Mouse (Mus musculus): ENCODE measurements at regions not wholly inside any gene's neighbourhood (a gene's known extent, or its start where the extent isn't known, plus 50 kb on each side); places are given as distances from the start of the nearest gene placed in this dataset.

DNA sequence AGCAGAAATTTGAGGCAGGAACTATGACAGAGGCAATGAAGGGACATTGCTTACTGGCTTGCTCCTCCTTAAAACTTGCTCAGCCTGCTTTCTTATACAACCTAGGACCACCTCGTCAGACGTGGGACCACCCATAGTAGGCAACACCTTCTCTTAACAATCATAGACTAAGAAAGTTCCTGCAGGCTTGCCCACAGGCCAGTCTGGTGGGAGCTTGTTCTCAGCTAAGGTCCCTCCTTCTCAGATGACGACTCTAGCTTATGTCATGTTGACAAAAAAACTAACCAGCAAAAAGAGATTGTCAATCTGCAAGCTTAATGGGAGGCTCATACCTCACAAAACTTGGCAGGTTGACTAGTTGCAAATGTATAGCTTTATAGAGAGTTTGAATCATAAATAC, 56.5 kb upstream of the Lsm6 start:
- H3K27ac ChIP-seq, result no peak overlapping the region
- WGBS (ENCODE audit: insufficient replicate concordance), result 51% methylated on average over 3 of the region's 3 CpGs
- DNase-seq (ENCODE audit: low read depth in 3 of 3, low spot score in 3 of 3), result no peak

DNA sequence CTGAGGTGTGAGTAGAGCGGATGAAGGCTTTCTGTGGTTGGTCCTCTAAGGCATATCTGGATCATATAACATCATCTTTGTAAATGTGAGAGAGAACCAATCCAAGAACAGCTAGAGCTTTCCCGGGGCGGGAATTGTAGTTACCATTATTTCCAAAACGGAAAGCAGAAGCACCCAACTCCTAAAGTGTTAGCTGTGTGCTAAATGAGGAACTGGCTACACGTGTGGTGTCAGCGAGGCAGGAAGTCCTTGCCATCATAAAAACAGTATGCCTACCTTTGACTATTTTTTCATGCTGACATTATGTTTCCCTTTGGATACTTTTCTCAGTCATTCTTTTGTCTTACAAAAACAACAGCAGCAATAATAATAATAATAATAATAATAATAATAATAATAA, 68.8 kb upstream of the Lsm6 start:
- no peaks in the 10 kb centered on the region for H3K27me3 ChIP-seq (ENCODE audit: control insufficient read depth, insufficient read depth, low read length)
- no peak overlapping the region for H3K4me2 ChIP-seq (ENCODE audit: low read depth)
- DNase-seq (ENCODE audit: low read depth in 3 of 3, low spot score in 3 of 3), result peak in 1 of 3 experiments; percentile 0
- H3K9ac ChIP-seq (replicated peaks), result no peak overlapping the region
- TF ChIP-seq CTCF (IDR thresholded peaks at IDR 0.05; ENCODE audit: low read depth) (no peak), EP300 (IDR thresholded peaks at IDR 0.05; ENCODE audit: low read depth) (no peak)
- H3K9me3 ChIP-seq (ENCODE audit: control insufficient read depth, low read length), result no peaks in the 10 kb centered on the region
- 29% methylated on average over 6 of the region's 6 CpGs for WGBS (ENCODE audit: insufficient replicate concordance)
- no peak overlapping the region for H3K4me3 ChIP-seq (ENCODE audit: insufficient read depth in 1 of 2, low read depth in 2 of 2, low read length in 2 of 2)
- H3K36me3 ChIP-seq (replicated peaks; ENCODE audit: control insufficient read depth, insufficient read depth, low read depth), result no peaks in the 10 kb centered on the region
- no peak overlapping the region for H3K27ac ChIP-seq
- no peak for ATAC-seq (ENCODE audit: insufficient read depth)
- no peaks in the 10 kb centered on the region for H3K4me1 ChIP-seq (replicated peaks; ENCODE audit: control insufficient read depth in 2 of 2, insufficient read depth in 2 of 2, low read length in 1 of 2)

More for the DNA sequence above, 56.5 kb upstream of the Lsm6 start:
- no peak for ATAC-seq (ENCODE audit: insufficient read depth)
- H3K4me1 ChIP-seq (replicated peaks; ENCODE audit: control insufficient read depth in 2 of 2, insufficient read depth in 2 of 2, low read length in 1 of 2), result no peaks in the 10 kb centered on the region
- H3K9me3 ChIP-seq (ENCODE audit: control insufficient read depth, low read length), result no peaks in the 10 kb centered on the region
- H3K27me3 ChIP-seq (ENCODE audit: control insufficient read depth, insufficient read depth, low read length), result no peaks in the 10 kb centered on the region
- no peak overlapping the region for H3K4me3 ChIP-seq (ENCODE audit: insufficient read depth in 1 of 2, low read depth in 2 of 2, low read length in 2 of 2)
- no peak overlapping the region for H3K9ac ChIP-seq (replicated peaks)
- no peak for TF ChIP-seq CTCF (IDR thresholded peaks at IDR 0.05; ENCODE audit: low read depth)
- no peak for TF ChIP-seq EP300 (IDR thresholded peaks at IDR 0.05; ENCODE audit: low read depth)
- H3K4me2 ChIP-seq (ENCODE audit: low read depth), result no peak overlapping the region
- no peaks in the 10 kb centered on the region for H3K36me3 ChIP-seq (replicated peaks; ENCODE audit: control insufficient read depth, insufficient read depth, low read depth)

DNA sequence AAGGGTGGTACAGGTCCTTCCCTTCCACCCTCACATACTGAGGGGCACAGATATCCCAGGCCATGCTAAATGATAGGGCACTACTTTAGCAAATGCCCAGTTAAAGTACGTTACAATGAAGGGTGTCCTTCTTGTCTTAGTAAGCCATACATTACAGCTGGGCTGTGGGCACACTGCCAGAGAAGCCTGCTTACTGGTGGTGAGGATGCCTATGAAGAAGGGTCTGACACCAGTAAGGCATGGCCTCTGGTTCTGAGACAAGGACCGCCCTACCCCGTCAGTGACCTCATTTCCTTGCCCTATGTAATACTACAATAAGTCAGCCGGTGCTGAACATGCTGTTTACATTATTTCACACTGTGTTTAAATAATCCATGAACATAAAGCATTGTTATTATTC, 69.6 kb upstream of the Lsm6 start:
- Histone ChIP-seq H3K27ac (no peak overlapping the region), H3K9ac (replicated peaks) (no peak overlapping the region), H3K4me2 (ENCODE audit: low read depth) (no peak overlapping the region), H3K4me3 (ENCODE audit: insufficient read depth in 1 of 2, low read depth in 2 of 2, low read length in 2 of 2) (no peak overlapping the region), H3K4me1 (replicated peaks; ENCODE audit: control insufficient read depth in 2 of 2, insufficient read depth in 2 of 2, low read length in 1 of 2) (no peaks in the 10 kb centered on the region), H3K36me3 (replicated peaks; ENCODE audit: control insufficient read depth, insufficient read depth, low read depth) (no peaks in the 10 kb centered on the region), H3K27me3 (ENCODE audit: control insufficient read depth, insufficient read depth, low read length) (no peaks in the 10 kb centered on the region), H3K9me3 (ENCODE audit: control insufficient read depth, low read length) (no peaks in the 10 kb centered on the region)
- ATAC-seq (ENCODE audit: insufficient read depth) (no peak), DNase-seq (ENCODE audit: low read depth in 3 of 3, low spot score in 3 of 3) (no peak)
- 63% methylated on average over 4 of the region's 4 CpGs for WGBS (ENCODE audit: insufficient replicate concordance)
- TF ChIP-seq EP300 (IDR thresholded peaks at IDR 0.05; ENCODE audit: low read depth), result no peak
- TF ChIP-seq CTCF (IDR thresholded peaks at IDR 0.05; ENCODE audit: low read depth), result no peak

DNA sequence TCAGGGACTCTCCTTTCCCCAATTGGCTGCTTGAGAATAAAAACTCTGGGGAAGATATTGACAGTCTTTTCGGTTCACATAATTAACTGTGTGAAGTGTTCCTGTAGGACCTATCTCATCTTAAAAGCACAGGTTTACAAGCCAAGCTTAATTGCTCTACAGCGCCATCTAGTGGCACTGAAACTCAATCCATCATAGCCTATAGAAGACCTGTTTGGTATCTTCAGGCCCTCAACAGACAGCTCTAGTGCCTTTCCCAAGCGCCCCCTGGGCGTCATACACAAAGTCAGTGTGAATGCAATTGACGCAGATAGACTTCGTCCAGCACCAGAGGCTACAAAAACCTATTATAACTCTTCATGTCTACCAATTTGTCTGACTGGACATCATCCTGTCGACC, 78.9 kb upstream of the Lsm6 start:
- Histone ChIP-seq H3K27me3 (ENCODE audit: control insufficient read depth, insufficient read depth, low read length) (no peaks in the 10 kb centered on the region), H3K9ac (replicated peaks) (no peak overlapping the region), H3K9me3 (ENCODE audit: control insufficient read depth, low read length) (no peaks in the 10 kb centered on the region), H3K27ac (no peak overlapping the region), H3K36me3 (replicated peaks; ENCODE audit: control insufficient read depth, insufficient read depth, low read depth) (no peaks in the 10 kb centered on the region), H3K4me3 (ENCODE audit: insufficient read depth in 1 of 2, low read depth in 2 of 2, low read length in 2 of 2) (no peak overlapping the region), H3K4me1 (replicated peaks; ENCODE audit: control insufficient read depth in 2 of 2, insufficient read depth in 2 of 2, low read length in 1 of 2) (no peaks in the 10 kb centered on the region), H3K4me2 (ENCODE audit: low read depth) (no peak overlapping the region)
- no peak for ATAC-seq (ENCODE audit: insufficient read depth)
- WGBS (ENCODE audit: insufficient replicate concordance), result 21% methylated on average over 7 of the region's 7 CpGs
- peak; percentile 38 to 55 (median 45) for DNase-seq (ENCODE audit: low read depth in 3 of 3, low spot score in 3 of 3)
- TF ChIP-seq CTCF (IDR thresholded peaks at IDR 0.05; ENCODE audit: low read depth) (peak; percentile 80), EP300 (IDR thresholded peaks at IDR 0.05; ENCODE audit: low read depth) (no peak)

DNA sequence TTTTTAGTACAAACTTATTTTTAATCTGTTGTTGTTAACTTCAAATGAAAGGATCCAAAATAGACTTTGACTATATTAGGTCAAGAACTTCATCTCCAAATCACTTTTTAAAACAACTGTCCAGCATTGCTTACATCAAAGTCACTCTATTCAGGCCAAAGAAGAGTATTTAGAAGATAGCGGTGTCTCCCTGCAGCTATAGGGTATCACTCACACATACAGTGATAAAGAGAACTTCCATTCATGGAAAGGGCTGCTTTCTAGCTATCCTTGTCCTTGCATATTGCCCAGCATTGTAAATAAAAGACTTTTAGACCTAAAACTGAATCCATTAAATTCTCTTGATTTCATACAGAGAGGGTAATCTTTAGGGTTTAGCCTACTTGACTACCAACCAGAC, 82.1 kb upstream of the Lsm6 start:
- H3K4me2 ChIP-seq (ENCODE audit: low read depth), result no peak overlapping the region
- no peak overlapping the region for H3K9ac ChIP-seq (replicated peaks)
- H3K36me3 ChIP-seq (replicated peaks; ENCODE audit: control insufficient read depth, insufficient read depth, low read depth), result no peaks in the 10 kb centered on the region
- H3K4me3 ChIP-seq (ENCODE audit: insufficient read depth in 1 of 2, low read depth in 2 of 2, low read length in 2 of 2), result no peak overlapping the region
- H3K9me3 ChIP-seq (ENCODE audit: control insufficient read depth, low read length), result no peaks in the 10 kb centered on the region
- TF ChIP-seq CTCF (IDR thresholded peaks at IDR 0.05; ENCODE audit: low read depth) (no peak), EP300 (IDR thresholded peaks at IDR 0.05; ENCODE audit: low read depth) (no peak)
- no peaks in the 10 kb centered on the region for H3K27me3 ChIP-seq (ENCODE audit: control insufficient read depth, insufficient read depth, low read length)
- DNase-seq (ENCODE audit: low read depth in 3 of 3, low spot score in 3 of 3) (no peak), ATAC-seq (ENCODE audit: insufficient read depth) (no peak)
- no peak overlapping the region for H3K27ac ChIP-seq
- 89% methylated on average over 1 of the region's 1 CpGs for WGBS (ENCODE audit: insufficient replicate concordance)
- H3K4me1 ChIP-seq (replicated peaks; ENCODE audit: control insufficient read depth in 2 of 2, insufficient read depth in 2 of 2, low read length in 1 of 2), result no peaks in the 10 kb centered on the region

Measured in liver, embryonic 14.5 days (tissue).